Mouse (Mus musculus) urinary bladder, postnatal 36 days (tissue): ENCODE measurements at regions not wholly inside any gene's neighbourhood (a gene's known extent, or its start where the extent isn't known, plus 50 kb on each side); places are given as distances from the start of the nearest gene placed in this dataset.

Experiments used
- DNase-seq, 2 experiments: peaks; one replicate each; pipeline ENCODE4 v3.0.0; 2022; ENCODE audit warnings: low spot score in 2 of 2, mixed read lengths in 1 of 2

GRCm38 (mm10) chr4:46257061-46257795, 61.1 kb upstream of the Xpa start:
- no peak for DNase-seq

- peak; percentile 11 for DNase-seq
Observed at GRCm38 (mm10) chr4:46258774-46259173, 62.7 kb upstream of the Xpa start.

GRCm38 (mm10) chr4:46268564-46269247, 72.6 kb upstream of the Xpa start:
- no peak for DNase-seq

GRCm38 (mm10) chr4:46271066-46271465, 72.3 kb upstream of the Foxe1 start:
- DNase-seq: no peak

- no peak for DNase-seq
Observed at GRCm38 (mm10) chr4:46275773-46276172, 67.6 kb upstream of the Foxe1 start.

- peak in 1 of 2 experiments; percentile 29 for DNase-seq
Observed at GRCm38 (mm10) chr4:46276851-46277581, 66.4 kb upstream of the Foxe1 start.

- DNase-seq: no peak
Observed at GRCm38 (mm10) chr4:46286955-46287354, 56.5 kb upstream of the Foxe1 start.

- no peak for DNase-seq
Observed at GRCm38 (mm10) chr4:46291620-46292254, 51.7 kb upstream of the Foxe1 start.
